Mouse (Mus musculus) kidney, adult 11 months (tissue): Measurements from ENCODE around the gene Rft1.

Experiments
- DNase-seq: peaks from one replicate; pipeline ENCODE4 v3.0.0; 2022

Rft1 gene

GRCm38 (mm10) chr14:30736413-30736812 lies 82.3 kb downstream of the Rft1 start:
- no peak for DNase-seq
